Comparison of ENCODE assay signal across 8 mouse cellular contexts in genomic region chr4:33310840-33311437, GRCm38 (mm10). TPM values are rescaled to one million over a fixed set of nuclear protein-coding genes. Genes with fewer than 3 reads are reported as not detected.
DNase-seq lines count a peak whose midpoint lies in the region; ATAC-seq and TF ChIP-seq lines count a peak whose summit lies in the region.

No protein-coding gene starts in this region.

- DNase-seq in heart, adult 8-10 months (ENCODE audit: low spot score): no peak
- no peak for DNase-seq in G1E (ENCODE audit: low spot score)
- no peak for DNase-seq in heart, postnatal 0 days (ENCODE audit: low spot score)
- DNase-seq in midbrain, embryonic 10.5 days (ENCODE audit: low spot score): no peak
- DNase-seq in Muller cell, postnatal 12 days (ENCODE audit: inconsistent ontology term): no peak
- no peak for DNase-seq in thymus, postnatal 4 days
- no peak for DNase-seq in adrenal gland, postnatal 4 days (ENCODE audit: low spot score in 2 of 2)

- H3K36me3 ChIP-seq in heart, embryonic 13.5 days: 0 out of 2 replicates have a peak, but pooled peaks cover 5% of the 10 kb centered on the region
- peaks cover 15% of the 10 kb centered on the region for H3K36me3 ChIP-seq in G1E (replicated peaks)
- no peaks in the 10 kb centered on the region for H3K36me3 ChIP-seq in heart, postnatal 0 days (replicated peaks; ENCODE audit: control insufficient read depth, insufficient read depth, low read length)
- H3K36me3 ChIP-seq in midbrain, embryonic 10.5 days: peaks cover 11% of the 10 kb centered on the region; the same call in 1 of the 2 replicates

- no peaks in the 10 kb centered on the region for H3K27me3 ChIP-seq in heart, embryonic 13.5 days (replicated peaks)
- peaks cover 3% of the 10 kb centered on the region for H3K27me3 ChIP-seq in G1E (ENCODE audit: insufficient read depth, low read length)
- H3K27me3 ChIP-seq in heart, postnatal 0 days (ENCODE audit: control insufficient read depth, insufficient read depth, low read length): no peaks in the 10 kb centered on the region
- no peaks in the 10 kb centered on the region for H3K27me3 ChIP-seq in midbrain, embryonic 10.5 days (ENCODE audit: low read depth, poor library complexity, severe bottlenecking)

- peak overlapping the region; percentile 94 for H3K9ac ChIP-seq in heart, embryonic 13.5 days
- H3K9ac ChIP-seq in heart, postnatal 0 days (replicated peaks; ENCODE audit: low read depth, low read length): peak overlapping the region; percentile 80

- peak overlapping the region; percentile 58 for H3K27ac ChIP-seq in heart, embryonic 13.5 days (replicated peaks)
- no peak overlapping the region for H3K27ac ChIP-seq in heart, postnatal 0 days (ENCODE audit: low read depth)
- peak overlapping the region; percentile 90 for H3K27ac ChIP-seq in midbrain, embryonic 10.5 days (replicated peaks)

- ATAC-seq in heart, embryonic 13.5 days (ENCODE audit: extremely low read depth, insufficient number of reproducible peaks, low FRiP score, low TSS enrichment): no peak
- ATAC-seq in G1E (ENCODE audit: extremely low read depth, insufficient number of reproducible peaks, low FRiP score, poor library complexity, severe bottlenecking): no peak
- ATAC-seq in heart, postnatal 0 days (ENCODE audit: insufficient read depth, low read depth): no peak

- peak overlapping the region; percentile 84 for H3K4me2 ChIP-seq in heart, embryonic 13.5 days
- peak overlapping the region; percentile 65 for H3K4me2 ChIP-seq in heart, postnatal 0 days (ENCODE audit: low read depth, low read length)

- H3K4me3 ChIP-seq in heart, embryonic 13.5 days: peak overlapping the region; percentile 86
- H3K4me3 ChIP-seq in G1E (ENCODE audit: low read depth, low read length): peak overlapping the region; percentile 88
- peak overlapping the region; percentile 87 for H3K4me3 ChIP-seq in heart, postnatal 0 days (ENCODE audit: low read depth, low read length)
- peak overlapping the region; percentile 95 for H3K4me3 ChIP-seq in midbrain, embryonic 10.5 days

- TF ChIP-seq EP300 in heart, postnatal 0 days (IDR thresholded peaks at IDR 0.05; ENCODE audit: low read depth): no peak

- peaks cover 13% of the 10 kb centered on the region for H3K4me1 ChIP-seq in heart, embryonic 13.5 days
- peaks cover 18% of the 10 kb centered on the region for H3K4me1 ChIP-seq in G1E (ENCODE audit: insufficient read depth, low read depth, low read length)
- H3K4me1 ChIP-seq in heart, postnatal 0 days (ENCODE audit: control insufficient read depth, insufficient read depth): peaks cover 7% of the 10 kb centered on the region; the same call in 1 of the 2 replicates
- peaks cover 9% of the 10 kb centered on the region for H3K4me1 ChIP-seq in midbrain, embryonic 10.5 days

- H3K9me3 ChIP-seq in heart, embryonic 13.5 days: no peaks in the 10 kb centered on the region
- no peaks in the 10 kb centered on the region for H3K9me3 ChIP-seq in G1E (replicated peaks)
- H3K9me3 ChIP-seq in heart, postnatal 0 days (replicated peaks; ENCODE audit: control insufficient read depth, low read length): no peaks in the 10 kb centered on the region
- no peaks in the 10 kb centered on the region for H3K9me3 ChIP-seq in midbrain, embryonic 10.5 days (replicated peaks)

- WGBS in heart, embryonic 13.5 days: 14% methylated on average over 12 of the region's 12 CpGs
- WGBS in heart, postnatal 0 days: 9% methylated on average over 12 of the region's 12 CpGs
- WGBS in midbrain, embryonic 10.5 days: 25% methylated on average over 12 of the region's 12 CpGs

- TF ChIP-seq CTCF in G1E (IDR thresholded peaks at IDR 0.05; ENCODE audit: low read depth, low read length): no peak
- no peak for TF ChIP-seq CTCF in heart, postnatal 0 days (IDR thresholded peaks at IDR 0.05; ENCODE audit: low read depth)

RNA-seq across cellular contexts. Expression of gene Rngtt, which starts 0.8 kb away (rescaled TPM):
- polyA plus RNA-seq in heart, embryonic 13.5 days (2015; fragmentation: Nextera tagmentation; extraction: Ambion mirVana): 14.9 and 15.9 TPM in 2 replicates
- total RNA-seq in heart, adult 8-10 months (2022): 10 to 100 TPM in 1 of 4 experiments, 1 to 10 TPM in 3; 8.7 to 10.4 (median 9.3) TPM
- total RNA-seq in G1E (2014; fragmentation: Nextera tagmentation) (33.1 and 35.7 TPM in 2 replicates), G1E (2017) (35.7 and 46.2 TPM in 2 replicates)
- 4.4 and 5.6 TPM in 2 replicates for polyA plus RNA-seq in G1E (2012)
- total RNA-seq in heart, postnatal 0 days (2014; rRNA removed; ENCODE audit: low replicate concordance): 7.3 and 10.0 TPM in 2 replicates
- polyA plus RNA-seq in heart, postnatal 0 days (2015; fragmentation: Nextera tagmentation; extraction: Ambion mirVana): 8.9 and 9.9 TPM in 2 replicates
- 33.3 and 36.6 TPM in 2 replicates for polyA plus RNA-seq in midbrain, embryonic 10.5 days (2016; fragmentation: Nextera tagmentation; extraction: Ambion mirVana)
- total RNA-seq in adrenal gland, postnatal 4 days (2021): 10 to 100 TPM; 28.9 to 29.8 TPM

RNA-seq across cellular contexts. Expression of gene Pnrc1, which starts 21.0 kb away (rescaled TPM):
- polyA plus RNA-seq in heart, embryonic 13.5 days (2015; fragmentation: Nextera tagmentation; extraction: Ambion mirVana): 72.8 and 80.0 TPM in 2 replicates
- 100 to 1,000 TPM; 105 to 165 (median 142) TPM for total RNA-seq in heart, adult 8-10 months (2022)
- total RNA-seq in G1E (2014; fragmentation: Nextera tagmentation) (160 and 191 TPM in 2 replicates), G1E (2017) (77.3 and 97.7 TPM in 2 replicates)
- 93.8 and 111 TPM in 2 replicates for polyA plus RNA-seq in G1E (2012)
- total RNA-seq in heart, postnatal 0 days (2014; rRNA removed; ENCODE audit: low replicate concordance): 90.0 and 127 TPM in 2 replicates
- 61.8 and 80.8 TPM in 2 replicates for polyA plus RNA-seq in heart, postnatal 0 days (2015; fragmentation: Nextera tagmentation; extraction: Ambion mirVana)
- polyA plus RNA-seq in midbrain, embryonic 10.5 days (2016; fragmentation: Nextera tagmentation; extraction: Ambion mirVana): 70.6 and 74.5 TPM in 2 replicates
- total RNA-seq in adrenal gland, postnatal 4 days (2021): 100 to 1,000 TPM; 190 to 204 TPM
